Mouse (Mus musculus) thymus, postnatal 0 days (tissue): Measurements from ENCODE around the gene Adarb1. TPM values are rescaled to one million over a fixed set of nuclear protein-coding genes. Genes with fewer than 3 reads are reported as not detected.

ENCODE experiments used
- DNase-seq: peaks from one replicate; pipeline ENCODE4 v3.0.0-alpha.2; 2015; ENCODE audit warnings: low spot score
- polyA plus RNA-seq: library from polyadenylated mRNA; unstranded; fragments of >200 nt; fragmentation: Nextera tagmentation; extraction: Ambion mirVana; gene quantifications from 2 replicates; pipeline ENCODE4 v1.2.1, GENCODE M21; 2015

The Adarb1 gene
- polyA plus RNA-seq, 1 experiment from 2014 or later, result 1.8 TPM

GRCm38 (mm10) chr10:77387558-77387957 lies 30.5 kb downstream of the Adarb1 start:
- no peak for DNase-seq

GRCm38 (mm10) chr10:77385731-77386130 lies 32.3 kb downstream of the Adarb1 start:
- DNase-seq, result no peak

- DNase-seq, result no peak
Observed at GRCm38 (mm10) chr10:77383045-77383444, 35.0 kb downstream of the Adarb1 start.

- no peak for DNase-seq
Observed at GRCm38 (mm10) chr10:77381191-77381590, 36.9 kb downstream of the Adarb1 start.

- DNase-seq, result no peak
Observed at GRCm38 (mm10) chr10:77380716-77381115, 37.4 kb downstream of the Adarb1 start.

GRCm38 (mm10) chr10:77379199-77379598 lies 38.9 kb downstream of the Adarb1 start:
- DNase-seq, result no peak

GRCm38 (mm10) chr10:77376056-77376455 lies 42.0 kb downstream of the Adarb1 start:
- no peak for DNase-seq

- DNase-seq, result no peak
Observed at GRCm38 (mm10) chr10:77374948-77375347, 43.1 kb downstream of the Adarb1 start.

GRCm38 (mm10) chr10:77374407-77374806 lies 43.7 kb downstream of the Adarb1 start:
- DNase-seq, result no peak

- no peak for DNase-seq
Observed at GRCm38 (mm10) chr10:77370129-77370528, 47.9 kb downstream of the Adarb1 start.

GRCm38 (mm10) chr10:77367973-77368372 lies 50.1 kb downstream of the Adarb1 start:
- DNase-seq, result no peak

GRCm38 (mm10) chr10:77366959-77367358 lies 51.1 kb downstream of the Adarb1 start:
- no peak for DNase-seq

GRCm38 (mm10) chr10:77365212-77365611 lies 52.9 kb downstream of the Adarb1 start:
- DNase-seq, result no peak

GRCm38 (mm10) chr10:77360486-77360885 lies 57.6 kb downstream of the Adarb1 start:
- DNase-seq, result no peak

GRCm38 (mm10) chr10:77357957-77358356 lies 60.1 kb downstream of the Adarb1 start:
- no peak for DNase-seq

GRCm38 (mm10) chr10:77353031-77353745 lies 64.9 kb downstream of the Adarb1 start:
- DNase-seq, result peak; percentile 57

- no peak for DNase-seq
Observed at GRCm38 (mm10) chr10:77342842-77343241, 75.2 kb downstream of the Adarb1 start.

GRCm38 (mm10) chr10:77341711-77342110 lies 76.4 kb downstream of the Adarb1 start:
- no peak for DNase-seq

- no peak for DNase-seq
Observed at GRCm38 (mm10) chr10:77341059-77341458, 77.0 kb downstream of the Adarb1 start.

- DNase-seq, result no peak
Observed at GRCm38 (mm10) chr10:77339871-77340341, 78.2 kb downstream of the Adarb1 start.

GRCm38 (mm10) chr10:77333518-77333917 lies 84.6 kb downstream of the Adarb1 start:
- no peak for DNase-seq

- DNase-seq, result no peak
Observed at GRCm38 (mm10) chr10:77329446-77330094, 88.5 kb downstream of the Adarb1 start.

GRCm38 (mm10) chr10:77324716-77325115 lies 93.4 kb downstream of the Adarb1 start:
- DNase-seq, result no peak
